Mouse (Mus musculus): ENCODE data around the gene Hsd17b3.

DNA sequence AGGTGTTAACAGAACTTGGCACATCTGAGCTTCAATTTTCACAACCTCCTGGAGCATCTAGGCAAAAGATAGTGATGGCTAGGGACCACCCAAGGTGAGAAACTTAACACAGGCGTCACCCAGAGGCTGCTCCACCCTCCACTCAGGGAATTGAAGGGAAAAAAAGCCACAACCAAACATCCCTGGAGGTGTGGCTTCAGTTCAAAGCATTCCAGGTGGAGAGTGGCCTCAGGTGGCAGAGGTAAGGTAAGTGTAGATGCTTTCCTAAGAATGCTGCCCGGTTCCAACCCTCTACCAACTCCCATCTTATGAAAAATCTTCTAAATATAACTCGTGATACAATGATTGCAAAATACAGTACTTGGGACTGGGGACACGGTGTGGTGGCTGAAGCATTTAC lies 57.8 kb downstream of the Hsd17b3 start:
- TF ChIP-seq POLR2AphosphoS2 (IDR thresholded peaks at IDR 0.05; ENCODE audit: insufficient read length, low read depth) (no peak), POLR2A (IDR thresholded peaks at IDR 0.05; ENCODE audit: insufficient read length, low read depth) (no peak), MYOG (IDR thresholded peaks at IDR 0.05; ENCODE audit: control insufficient read depth in 1 of 3, insufficient read depth in 1 of 3, insufficient read length in 2 of 3, low read depth in 2 of 3) (no peak), MAX (IDR thresholded peaks at IDR 0.05; ENCODE audit: low read depth) (no peak), SRF (IDR thresholded peaks at IDR 0.05; ENCODE audit: control insufficient read depth, insufficient read length, low read depth) (no peak), TCF12 (IDR thresholded peaks at IDR 0.05; ENCODE audit: insufficient read depth, poor library complexity, severe bottlenecking) (no peak), MYOD1 (IDR thresholded peaks at IDR 0.05; ENCODE audit: control insufficient read depth in 1 of 3, insufficient read length in 2 of 3, low read depth in 2 of 3) (no peak)

Data from myocyte (in vitro differentiated cells).